Mouse (Mus musculus): ENCODE measurements around the gene 4930455H04Rik. TPM values are rescaled to one million over a fixed set of nuclear protein-coding genes. Genes with fewer than 3 reads are reported as not detected.

The 4930455H04Rik gene
- not detected for polyA plus RNA-seq (2012; fragmentation: generic; extraction: Trizol)

GRCm38 (mm10) chr3:116967967-116968366, at the start of gene 4930455H04Rik:
Gene 4930455H04Rik, plus strand, starts transcription at chr3:116968267.

GRCm38 (mm10) chr3:116968540-116968997, 502 bp downstream of the 4930455H04Rik start, which contains the start of gene Palmd:
Gene Palmd, minus strand, starts transcription at chr3:116968987.

Other genes with a start within 250 kb of the 4930455H04Rik start
- gene Agl, start 160.1 kb upstream of the 4930455H04Rik start, polyA plus RNA-seq (2012; fragmentation: generic; extraction: Trizol) = 1 to 10 TPM in 1 of 2 experiments, under 1 TPM in 1; 0.68 to 6.0 TPM
- gene Frrs1, start 108.8 kb upstream of the 4930455H04Rik start, polyA plus RNA-seq (2012; fragmentation: generic; extraction: Trizol) = 1 to 10 TPM; 4.1 to 4.6 TPM
- not detected for gene Palmd, start 720 bp downstream of the 4930455H04Rik start, polyA plus RNA-seq (2012; fragmentation: generic; extraction: Trizol)

Data from C3H10T1/2 (cell line).